Mouse (Mus musculus): ENCODE measurements around the gene Polr2e. TPM values are rescaled to one million over a fixed set of nuclear protein-coding genes. Genes with fewer than 3 reads are reported as not detected.
A peak's percentile ranks its signal among the peaks of the same experiment; 100 is the strongest.
"Not testable (repeated sequence)": the region's sequence is repeated elsewhere in the genome, so short reads cannot be mapped to it uniquely, and the experiment has no call there.

Gene Polr2e
- polyA plus RNA-seq, 1 experiment from 2014 or later: 173 TPM

DNA sequence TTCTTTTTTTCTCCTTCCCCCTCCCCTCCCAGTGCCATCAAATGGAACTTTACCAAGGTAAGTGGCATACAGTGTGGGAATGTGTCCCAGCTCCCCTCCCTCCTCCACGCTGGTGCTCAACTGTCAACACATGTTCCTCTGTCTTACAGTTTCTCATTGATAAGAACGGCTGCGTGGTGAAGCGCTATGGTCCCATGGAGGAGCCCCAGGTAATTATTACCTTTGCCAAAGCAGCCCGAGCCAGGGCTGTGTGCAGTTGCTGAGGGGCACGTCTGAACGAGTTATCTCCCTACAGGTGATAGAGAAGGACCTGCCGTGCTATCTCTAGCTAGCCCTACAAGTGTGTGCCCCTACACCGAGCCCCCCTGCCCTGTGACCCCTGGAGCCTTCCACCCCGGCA is 16.3 kb upstream of the Polr2e start:
- Histone ChIP-seq H3K4me3 (no peak overlapping the region), H3K36me3 (peaks cover 52% of the 10 kb centered on the region), H3K9ac (replicated peaks) (no peak overlapping the region)

DNA sequence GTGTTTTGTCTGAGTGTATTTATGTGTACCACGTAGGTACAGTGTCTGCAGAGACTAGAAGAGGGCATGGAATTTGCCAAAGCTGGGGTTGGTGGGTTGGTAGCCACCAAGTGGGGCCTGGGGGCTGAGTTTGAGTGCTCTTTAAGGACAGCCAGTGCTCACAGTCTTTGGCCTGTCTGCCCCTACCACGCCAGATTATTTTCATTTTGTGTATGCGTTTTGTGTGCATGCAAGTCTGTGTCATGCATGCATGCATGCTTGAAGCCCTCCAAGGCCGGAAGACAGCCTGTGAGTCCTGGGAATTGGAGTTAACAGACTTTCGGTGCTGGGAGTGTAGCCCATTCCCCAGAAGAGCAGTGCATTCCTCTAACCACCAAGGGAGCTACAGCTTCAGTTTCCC is 15.8 kb upstream of the Polr2e start:
- Histone ChIP-seq H3K4me2 (replicated peaks) (peak overlapping the region; percentile 80), H3K4me3 (peak overlapping the region; percentile 73; the same call in 1 of the 2 replicates), H3K27me3 (no peaks in the 10 kb centered on the region), H3K27ac (replicated peaks) (no peak overlapping the region), H3K36me3 (peaks cover 47% of the 10 kb centered on the region), H3K9ac (replicated peaks) (peak overlapping the region; percentile 84; the same call in 1 of the 2 replicates), H3K9me3 (no peaks in the 10 kb centered on the region), H3K4me1 (peaks cover 31% of the 10 kb centered on the region)
- WGBS: 87% methylated on average over 5 of the region's 5 CpGs
- no peak for ATAC-seq (ENCODE audit: low FRiP score, low read depth)

More for the DNA sequence above, 16.3 kb upstream of the Polr2e start:
- ATAC-seq (ENCODE audit: low FRiP score, low read depth): no peak
- no peak overlapping the region for H3K4me2 ChIP-seq (replicated peaks)
- H3K4me1 ChIP-seq: peaks cover 26% of the 10 kb centered on the region
- H3K27me3 ChIP-seq: no peaks in the 10 kb centered on the region
- no peaks in the 10 kb centered on the region for H3K9me3 ChIP-seq
- H3K27ac ChIP-seq (replicated peaks): no peak overlapping the region
- WGBS: 90% methylated on average over 10 of the region's 10 CpGs

DNA sequence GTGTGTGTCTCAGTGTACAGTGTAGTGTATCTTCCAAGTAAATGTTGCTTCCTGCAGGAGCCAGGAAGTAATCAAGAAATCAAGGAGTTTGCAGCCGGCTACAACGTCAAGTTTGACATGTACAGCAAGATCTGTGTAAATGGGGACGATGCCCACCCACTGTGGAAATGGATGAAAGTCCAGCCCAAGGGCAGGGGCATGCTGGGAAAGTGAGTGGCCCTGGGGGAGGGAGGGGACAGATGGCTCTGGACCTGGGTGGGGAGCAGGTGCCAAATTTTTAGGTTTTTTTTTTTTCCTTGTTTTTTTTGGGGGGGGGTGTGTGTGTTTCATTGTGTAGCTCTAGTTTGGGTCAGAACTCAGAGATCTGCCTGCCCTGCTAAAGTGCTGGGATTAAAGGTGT is 15.3 kb upstream of the Polr2e start:
- not testable (repeated sequence) for H3K27ac ChIP-seq (replicated peaks)
- WGBS: 43% methylated on average over 3 of the region's 3 CpGs

DNA sequence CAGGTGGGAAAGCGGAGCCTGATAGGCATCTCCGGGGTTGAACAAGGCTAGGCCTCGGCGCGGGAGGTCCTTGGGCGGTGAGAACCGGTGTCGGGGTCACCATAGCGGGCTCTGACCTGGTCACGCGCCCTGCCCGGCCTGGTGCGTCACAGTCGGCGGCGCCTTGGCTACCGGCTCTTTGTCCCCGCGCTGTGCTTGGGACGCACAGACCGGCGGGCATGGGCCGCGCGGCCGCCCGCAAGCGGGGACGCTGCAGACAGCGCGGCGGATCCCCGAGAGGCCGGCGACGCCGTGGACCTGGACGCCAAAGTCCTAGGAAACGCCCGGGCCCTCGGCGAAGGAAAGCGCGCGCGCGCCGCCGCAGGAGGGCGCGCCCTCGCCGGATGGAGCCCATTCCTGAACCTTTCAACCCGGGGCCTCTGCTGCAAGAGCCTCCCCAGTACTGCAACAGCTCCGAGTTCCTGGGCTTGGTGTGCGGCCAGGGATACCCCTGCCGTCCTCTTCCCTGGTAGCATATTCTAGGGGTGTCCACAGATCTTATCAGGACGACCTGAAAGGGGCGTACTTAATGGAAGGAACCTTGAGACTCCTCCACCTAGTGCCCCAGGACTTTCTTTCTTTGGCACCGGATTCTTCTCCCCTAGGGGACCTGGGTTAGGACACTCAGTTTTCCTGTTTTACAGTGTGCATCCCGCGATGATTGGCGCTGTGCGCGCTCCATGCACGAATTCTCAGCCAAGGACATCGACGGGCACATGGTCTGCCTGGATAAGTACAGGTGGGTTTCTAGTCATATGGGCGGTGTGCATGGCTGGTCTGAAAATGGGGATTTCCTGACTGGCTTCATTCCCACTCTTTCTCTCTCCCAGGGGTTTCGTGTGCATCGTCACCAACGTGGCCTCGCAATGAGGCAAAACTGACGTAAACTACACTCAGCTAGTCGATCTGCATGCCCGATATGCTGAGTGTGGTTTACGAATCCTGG is 14.5 kb upstream of the Polr2e start:
- peak overlapping the region; percentile 73 for H3K4me3 ChIP-seq
- H3K4me2 ChIP-seq (replicated peaks): peak overlapping the region; percentile 80
- H3K27me3 ChIP-seq: no peaks in the 10 kb centered on the region
- peaks cover 36% of the 10 kb centered on the region for H3K4me1 ChIP-seq
- peaks cover 35% of the 10 kb centered on the region for H3K36me3 ChIP-seq
- WGBS: 3% methylated on average over 75 of the region's 77 CpGs
- no peaks in the 10 kb centered on the region for H3K9me3 ChIP-seq
- peak; percentile 50 for ATAC-seq (ENCODE audit: low FRiP score, low read depth)
- peak overlapping the region; percentile 84 for H3K9ac ChIP-seq (replicated peaks)
- H3K27ac ChIP-seq (replicated peaks): peak overlapping the region; percentile 96

More for the DNA sequence above, 15.3 kb upstream of the Polr2e start:
- not testable (repeated sequence) for H3K27me3 ChIP-seq; H3K9me3 ChIP-seq; ATAC-seq (ENCODE audit: low FRiP score, low read depth)
- peak overlapping the region; percentile 73 for H3K4me3 ChIP-seq
- peak overlapping the region; percentile 84; the same call in 1 of the 2 replicates for H3K9ac ChIP-seq (replicated peaks)
- H3K36me3 ChIP-seq: peaks cover 43% of the 10 kb centered on the region
- H3K4me1 ChIP-seq: peaks cover 35% of the 10 kb centered on the region
- peak overlapping the region; percentile 80 for H3K4me2 ChIP-seq (replicated peaks)

DNA sequence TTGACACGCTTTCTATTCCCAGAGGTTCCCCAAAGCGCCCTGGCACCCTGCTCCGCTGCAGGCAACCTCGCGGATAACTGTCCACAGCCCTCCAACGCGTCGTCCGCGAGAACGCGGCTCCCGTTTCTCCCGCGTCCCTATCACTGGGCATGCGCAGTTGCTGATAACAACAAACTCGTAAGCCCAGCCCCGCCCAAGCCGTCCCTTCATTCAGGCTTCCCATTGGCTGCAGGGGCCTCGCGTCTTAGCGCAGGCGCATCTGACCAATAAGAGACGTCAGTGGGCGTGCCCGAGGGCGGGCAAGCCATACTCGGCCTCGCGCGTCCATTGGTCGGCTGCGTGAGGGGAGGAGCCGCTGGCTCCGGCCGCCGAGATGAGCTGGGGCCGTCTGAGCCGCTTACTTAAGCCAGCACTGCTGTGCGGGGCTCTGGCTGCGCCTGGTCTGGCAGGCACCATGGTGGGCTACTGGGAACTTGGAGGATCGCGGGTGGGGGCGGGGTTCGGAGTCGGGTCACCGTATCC is 13.7 kb upstream of the Polr2e start:
- H3K27ac ChIP-seq (replicated peaks): peak overlapping the region; percentile 96
- no peaks in the 10 kb centered on the region for H3K27me3 ChIP-seq
- no peaks in the 10 kb centered on the region for H3K9me3 ChIP-seq
- WGBS: under 1% methylated on average over 47 of the region's 47 CpGs
- H3K4me3 ChIP-seq: peak overlapping the region; percentile 73
- H3K36me3 ChIP-seq: peaks cover 29% of the 10 kb centered on the region
- H3K9ac ChIP-seq (replicated peaks): peak overlapping the region; percentile 84
- H3K4me2 ChIP-seq (replicated peaks): peak overlapping the region; percentile 80
- peak; percentile 97 for ATAC-seq (ENCODE audit: low FRiP score, low read depth)
- H3K4me1 ChIP-seq: peaks cover 43% of the 10 kb centered on the region

DNA sequence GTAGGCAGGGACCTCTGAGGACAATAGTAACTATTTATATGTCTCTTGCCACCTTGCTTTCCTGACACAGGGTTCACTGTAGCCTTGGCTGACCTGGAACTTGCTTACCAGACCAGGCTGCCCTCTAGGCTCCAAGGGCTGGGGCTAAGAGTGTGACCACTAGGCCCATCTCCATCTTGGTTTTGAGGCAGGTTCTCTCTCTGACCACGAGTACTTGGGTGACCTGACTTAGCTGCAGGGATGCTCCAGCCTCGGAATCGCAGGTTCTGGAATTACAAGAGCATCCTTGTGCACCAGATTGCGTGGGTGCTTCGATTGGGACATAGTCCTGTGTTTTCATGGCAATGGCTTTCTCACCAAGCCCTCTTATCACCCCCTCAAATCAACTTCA is 12.8 kb upstream of the Polr2e start:
- H3K27ac ChIP-seq (replicated peaks): no peak overlapping the region
- H3K9ac ChIP-seq (replicated peaks): no peak overlapping the region
- peaks cover 52% of the 10 kb centered on the region for H3K4me1 ChIP-seq
- H3K27me3 ChIP-seq: 0 out of 2 replicates have a peak, but pooled peaks cover 1% of the 10 kb centered on the region
- ATAC-seq (ENCODE audit: low FRiP score, low read depth): no peak
- no peak overlapping the region for H3K4me2 ChIP-seq (replicated peaks)
- no peaks in the 10 kb centered on the region for H3K9me3 ChIP-seq
- no peak overlapping the region for H3K4me3 ChIP-seq
- WGBS: 82% methylated on average over 5 of the region's 5 CpGs
- peaks cover 20% of the 10 kb centered on the region for H3K36me3 ChIP-seq

DNA sequence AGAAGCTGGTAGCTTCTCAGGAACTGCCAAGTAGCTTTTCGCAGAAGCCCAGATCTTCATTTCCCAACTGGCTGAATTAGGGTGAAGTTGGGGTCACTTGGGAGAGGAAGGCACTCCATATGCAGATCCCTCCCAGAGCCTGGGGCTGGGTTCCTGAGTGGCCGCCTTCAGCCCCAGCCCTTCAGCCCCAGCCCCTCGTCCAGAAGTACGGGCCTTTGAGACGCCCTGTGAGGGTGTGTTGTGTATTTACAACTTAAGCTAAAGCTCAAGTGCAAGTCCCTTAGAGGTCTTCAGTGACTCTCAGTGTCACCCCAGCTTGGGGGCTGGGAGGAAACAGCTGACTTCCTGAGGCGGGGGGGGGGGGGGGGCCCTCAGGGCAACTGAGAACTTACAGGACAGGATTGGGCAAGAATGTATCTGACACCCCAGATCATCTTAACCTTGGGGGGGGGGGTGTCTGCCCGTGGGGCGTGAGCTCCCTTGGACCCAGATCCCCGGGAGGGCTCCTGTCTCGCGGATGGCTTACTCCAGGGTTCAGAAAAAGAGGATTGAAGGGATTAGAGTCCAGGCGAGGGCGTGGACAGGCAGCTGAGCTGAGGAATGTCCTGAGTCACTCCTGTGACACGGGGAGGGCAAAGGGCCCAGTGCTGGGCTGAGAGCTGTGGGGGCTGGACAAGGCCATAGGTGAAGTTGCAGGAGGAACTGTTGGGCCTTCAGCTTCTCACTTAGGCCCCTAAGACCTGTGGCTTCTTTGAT is 12.2 kb upstream of the Polr2e start:
- no peak for ATAC-seq (ENCODE audit: low FRiP score, low read depth)
- H3K27me3 ChIP-seq: peaks cover 7% of the 10 kb centered on the region; the same call in 1 of the 2 replicates
- peaks cover 14% of the 10 kb centered on the region for H3K36me3 ChIP-seq
- peaks cover 54% of the 10 kb centered on the region for H3K4me1 ChIP-seq
- no peak overlapping the region for H3K9ac ChIP-seq (replicated peaks)
- no peak overlapping the region for H3K4me3 ChIP-seq
- no peaks in the 10 kb centered on the region for H3K9me3 ChIP-seq
- peak overlapping the region; percentile 50 for H3K27ac ChIP-seq (replicated peaks)
- no peak overlapping the region for H3K4me2 ChIP-seq (replicated peaks)
- 14% methylated on average over 13 of the region's 14 CpGs for WGBS

DNA sequence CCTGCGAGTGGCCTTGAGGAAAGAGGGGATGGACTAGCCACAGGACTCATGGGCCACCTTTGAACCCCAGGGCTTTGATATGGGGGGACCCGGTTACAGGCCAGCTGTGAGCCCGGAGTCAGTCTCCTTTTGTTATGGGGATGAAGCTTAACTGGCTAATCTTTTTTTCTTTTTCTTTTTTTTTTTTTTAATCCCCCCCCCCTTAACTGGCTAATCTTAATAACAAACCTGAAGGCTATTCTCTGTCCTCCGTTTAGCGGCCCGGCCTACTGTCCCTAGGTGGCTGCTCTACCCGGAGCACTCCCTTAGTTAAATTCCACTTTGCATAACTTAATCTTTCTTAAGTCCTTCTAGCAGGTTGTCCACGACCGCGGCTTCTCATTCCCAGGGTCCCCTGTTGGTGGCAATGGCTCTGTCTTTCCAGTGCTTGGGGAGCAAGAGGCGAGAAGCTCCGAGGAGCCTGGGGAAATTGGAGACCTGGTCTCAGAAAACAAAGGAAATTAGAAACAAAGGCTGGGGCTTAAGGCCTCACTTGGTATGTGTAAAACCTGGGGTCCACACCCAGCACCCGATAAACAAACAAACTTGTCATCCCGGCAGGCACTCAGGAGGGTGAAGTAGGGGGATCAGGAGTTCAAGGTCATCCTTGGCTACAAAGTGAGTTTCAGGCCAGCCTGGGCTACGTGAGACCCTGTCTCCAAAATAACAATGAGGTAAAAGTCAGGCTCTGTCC is 11.5 kb upstream of the Polr2e start:
- H3K36me3 ChIP-seq: peaks cover 8% of the 10 kb centered on the region; the same call in 1 of the 2 replicates
- peaks cover 8% of the 10 kb centered on the region; the same call in 1 of the 2 replicates for H3K27me3 ChIP-seq
- H3K4me2 ChIP-seq (replicated peaks): no peak overlapping the region
- H3K9ac ChIP-seq (replicated peaks): 0 out of 2 replicates have a peak overlapping the region, but pooled peaks have one; percentile 16
- peaks cover 54% of the 10 kb centered on the region for H3K4me1 ChIP-seq
- 6% methylated on average over 15 of the region's 15 CpGs for WGBS
- no peaks in the 10 kb centered on the region for H3K9me3 ChIP-seq
- no peak overlapping the region for H3K4me3 ChIP-seq
- no peak for ATAC-seq (ENCODE audit: low FRiP score, low read depth)
- peak overlapping the region; percentile 50 for H3K27ac ChIP-seq (replicated peaks)

DNA sequence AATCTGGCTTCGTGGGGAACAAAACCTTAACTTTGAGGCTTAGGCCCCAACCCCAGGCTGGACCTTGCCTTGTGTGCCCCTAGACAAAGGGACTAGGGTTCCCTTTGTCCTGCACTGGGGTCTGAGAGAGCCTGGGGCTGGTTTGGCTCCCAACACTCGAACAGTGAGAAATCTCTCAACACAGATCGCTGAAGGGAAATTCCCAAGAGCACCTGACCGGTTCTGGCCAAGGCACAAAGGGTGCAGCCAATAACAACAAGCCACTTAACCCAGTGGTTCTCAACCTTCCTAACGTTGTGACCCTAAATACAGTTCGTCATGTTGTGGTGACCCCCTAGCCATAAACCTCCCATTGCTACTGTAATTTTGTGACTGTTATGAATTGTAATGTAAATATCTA is 10.6 kb upstream of the Polr2e start:
- no peaks in the 10 kb centered on the region for H3K9me3 ChIP-seq
- H3K4me2 ChIP-seq (replicated peaks): no peak overlapping the region
- H3K36me3 ChIP-seq: peaks cover under 1% of the 10 kb centered on the region; the same call in 1 of the 2 replicates
- peak overlapping the region; percentile 16 for H3K27ac ChIP-seq (replicated peaks)
- peaks cover 8% of the 10 kb centered on the region; the same call in 1 of the 2 replicates for H3K27me3 ChIP-seq
- H3K4me3 ChIP-seq: no peak overlapping the region
- 12% methylated on average over 6 of the region's 6 CpGs for WGBS
- no peak for ATAC-seq (ENCODE audit: low FRiP score, low read depth)
- peak overlapping the region; percentile 0; the same call in 1 of the 2 replicates for H3K9ac ChIP-seq (replicated peaks)
- H3K4me1 ChIP-seq: peaks cover 50% of the 10 kb centered on the region

DNA sequence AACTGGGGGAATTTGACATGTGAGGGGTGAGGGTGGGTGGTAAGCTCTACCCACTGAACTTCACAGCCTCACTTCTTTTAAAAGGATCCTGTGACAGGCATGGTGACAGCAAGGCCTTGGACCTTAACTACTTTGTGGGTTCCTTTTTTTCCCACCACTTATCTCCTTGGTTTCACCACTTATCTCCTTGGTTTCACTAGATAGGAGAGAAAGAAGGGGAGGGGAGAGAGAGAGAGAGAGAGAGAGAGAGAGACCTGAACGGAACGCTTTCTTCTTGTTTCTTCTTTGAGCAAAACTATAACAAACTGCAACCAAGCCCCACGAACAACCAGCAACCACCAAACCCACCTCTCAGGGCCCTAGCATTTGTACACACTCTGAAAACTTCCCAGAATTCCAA is 9.2 kb upstream of the Polr2e start:
- Histone ChIP-seq H3K4me2 (replicated peaks) (no peak overlapping the region), H3K4me3 (no peak overlapping the region), H3K27ac (replicated peaks) (peak overlapping the region; percentile 71), H3K9ac (replicated peaks) (0 out of 2 replicates have a peak overlapping the region, but pooled peaks have one; percentile 24), H3K27me3 (peaks cover 8% of the 10 kb centered on the region; the same call in 1 of the 2 replicates), H3K4me1 (peaks cover 38% of the 10 kb centered on the region), H3K9me3 (no peaks in the 10 kb centered on the region), H3K36me3 (no peaks in the 10 kb centered on the region)
- no peak for ATAC-seq (ENCODE audit: low FRiP score, low read depth)
- WGBS: 58% methylated on average over 3 of the region's 3 CpGs

DNA sequence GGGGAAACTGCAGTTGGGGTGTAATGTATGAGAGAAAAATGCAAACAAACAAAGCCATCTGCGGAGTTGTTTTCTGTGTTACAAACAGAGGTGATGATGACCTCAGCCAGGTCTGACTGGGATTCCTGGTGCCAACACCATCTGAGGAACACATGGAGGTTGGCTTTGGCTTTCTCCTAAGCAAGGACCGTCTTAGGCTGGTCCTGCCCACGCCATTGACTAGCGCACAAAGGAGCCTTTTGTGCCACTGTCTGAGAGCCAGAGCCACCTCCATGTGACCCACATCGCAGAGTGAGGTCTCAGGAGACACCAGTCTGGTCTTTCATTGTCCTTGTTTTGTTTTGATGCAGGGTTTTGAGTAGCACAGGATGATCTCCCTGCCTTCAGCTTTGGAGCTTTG is 8.8 kb upstream of the Polr2e start:
- H3K9ac ChIP-seq (replicated peaks): 0 out of 2 replicates have a peak overlapping the region, but pooled peaks have one; percentile 24
- H3K4me1 ChIP-seq: peaks cover 38% of the 10 kb centered on the region
- no peaks in the 10 kb centered on the region for H3K36me3 ChIP-seq
- H3K4me2 ChIP-seq (replicated peaks): 0 out of 2 replicates have a peak overlapping the region, but pooled peaks have one; percentile 11
- no peaks in the 10 kb centered on the region for H3K9me3 ChIP-seq
- ATAC-seq (ENCODE audit: low FRiP score, low read depth): no peak
- no peak overlapping the region for H3K4me3 ChIP-seq
- 8% methylated on average over 5 of the region's 5 CpGs for WGBS
- H3K27me3 ChIP-seq: peaks cover 8% of the 10 kb centered on the region; the same call in 1 of the 2 replicates
- H3K27ac ChIP-seq (replicated peaks): peak overlapping the region; percentile 71

All from midbrain, embryonic 12.5 days (tissue).